Mouse (Mus musculus) gastrocnemius, postnatal 36 days (tissue): ENCODE data around the gene 1700067K01Rik. TPM values are rescaled to one million over a fixed set of nuclear protein-coding genes. Genes with fewer than 3 reads are reported as not detected.

Experiments
- DNase-seq, 2 experiments: peaks; one replicate each; pipeline ENCODE4 v3.0.0; 2022
- intact Hi-C: fragments of 180-260 bp; cut with DNase I; formaldehyde crosslinking; loops from one replicate; pipeline ENCODE4 v1.15.1; 2025
- microRNA-seq, 2 experiments: library from miRNA; unstranded; fragments of <30 nt; microRNA quantifications; one replicate each; pipeline ENCODE4 v1.2.0; 2021
- total RNA-seq, 2 experiments: library from RNA; stranded (reverse); gene quantifications; 2 replicates each; pipeline ENCODE4 v1.2.3; 2021

Gene 1700067K01Rik
- total RNA-seq, 2 experiments from 2014 or later = 0.48 TPM; not detected in 1

- intact Hi-C loops = loop anchor here (5.0 to 10.0 kb wide), 3 partner anchors 139 to 542 kb away; no protein-coding TSS in a partner anchor
- no peak for DNase-seq
Measured at GRCm38 (mm10) chr8:84042948-84043342, 41.6 kb downstream of the 1700067K01Rik start.

- intact Hi-C loops = loop anchor here (5.0 to 10.0 kb wide), 3 partner anchors 138 to 541 kb away; no protein-coding TSS in a partner anchor
- DNase-seq = no peak
Measured at GRCm38 (mm10) chr8:84044103-84044502, 42.8 kb downstream of the 1700067K01Rik start.

- no peak for DNase-seq
- intact Hi-C loops = loop anchor here (5.0 to 10.0 kb wide), 3 partner anchors 137 to 540 kb away; no protein-coding TSS in a partner anchor
Measured at GRCm38 (mm10) chr8:84044900-84045299, 43.6 kb downstream of the 1700067K01Rik start, which contains the start of gene Rln3. Rln3 (minus strand) TSS chr8:84045000.

- intact Hi-C loops = loop anchor here (10.0 kb wide), 1 partner anchor 538 kb away; no protein-coding TSS in a partner anchor
Measured at GRCm38 (mm10) chr8:84046505-84046904, 45.2 kb downstream of the 1700067K01Rik start.

GRCm38 (mm10) chr8:84048171-84048570, 46.9 kb downstream of the 1700067K01Rik start:
- no peak for DNase-seq
- intact Hi-C loops = loop anchor here (10.0 kb wide), 1 partner anchor 537 kb away; no protein-coding TSS in a partner anchor

More at GRCm38 (mm10) chr8:84046505-84046904, 45.2 kb downstream of the 1700067K01Rik start:
- DNase-seq = no peak

GRCm38 (mm10) chr8:84052746-84053145, 51.4 kb downstream of the 1700067K01Rik start:
- intact Hi-C loops = no loop called here
- DNase-seq = no peak

GRCm38 (mm10) chr8:84053229-84053628, 51.9 kb downstream of the 1700067K01Rik start:
- DNase-seq = no peak
- intact Hi-C loops = no loop called here

Small RNA genes lying within 50 kb of the gene (microRNA-seq; reads per million reads assigned to microRNA genes)
- gene Mir1199 (10.4 to 14.1 reads per million in 2 experiments), gene Mir8111 (3.2 to 11.1 reads per million in 2 experiments)

Other genes with a start within 250 kb of the 1700067K01Rik start
- gene Adgrl1, start 101.4 kb upstream of the 1700067K01Rik start, total RNA-seq = 10 to 100 TPM; 20.8 to 26.0 TPM
- gene Gm10644, start 46.3 kb upstream of the 1700067K01Rik start, total RNA-seq = under 1 TPM; 0.27 to 0.56 TPM
- gene Asf1b, start 46.0 kb upstream of the 1700067K01Rik start, total RNA-seq = under 1 TPM; 0.42 to 0.71 TPM
- 100 to 1,000 TPM; 148 to 165 TPM for gene Prkaca, start 28.5 kb upstream of the 1700067K01Rik start, total RNA-seq
- 10 to 100 TPM; 13.0 TPM for gene Samd1, start 3.8 kb upstream of the 1700067K01Rik start, total RNA-seq
- 1 to 10 TPM; 2.6 to 5.6 TPM for gene 2210011C24Rik, start 10.7 kb downstream of the 1700067K01Rik start, total RNA-seq
- under 1 TPM; 0.10 to 0.12 TPM for gene Palm3, start 20.0 kb downstream of the 1700067K01Rik start, total RNA-seq
- gene Il27ra, start 41.1 kb downstream of the 1700067K01Rik start, total RNA-seq = under 1 TPM; 0.15 to 0.52 TPM
- not detected for gene Rln3, start 43.5 kb downstream of the 1700067K01Rik start, total RNA-seq
- 1 to 10 TPM; 1.6 to 1.7 TPM for gene Gm10643, start 63.6 kb downstream of the 1700067K01Rik start, total RNA-seq
- 1 to 10 TPM; 4.7 TPM for gene Rfx1, start 65.3 kb downstream of the 1700067K01Rik start, total RNA-seq
- gene Dcaf15, start 103.3 kb downstream of the 1700067K01Rik start, total RNA-seq = 1 to 10 TPM; 4.8 to 5.1 TPM
- not detected for gene Podnl1, start 124.5 kb downstream of the 1700067K01Rik start, total RNA-seq
- 10 to 100 TPM; 15.7 to 16.1 TPM for gene Cc2d1a, start 146.4 kb downstream of the 1700067K01Rik start, total RNA-seq
- under 1 TPM in 1 of 2 experiments, not detected in 1; 0.28 TPM for gene 4930432K21Rik, start 146.5 kb downstream of the 1700067K01Rik start, total RNA-seq
- not detected for gene Nanos3, start 183.7 kb downstream of the 1700067K01Rik start, total RNA-seq
- 1 to 10 TPM; 7.1 to 8.4 TPM for gene Zswim4, start 235.6 kb downstream of the 1700067K01Rik start, total RNA-seq
- 100 to 1,000 TPM; 166 to 182 TPM for gene D8Ertd738e, start 248.2 kb downstream of the 1700067K01Rik start, total RNA-seq